Mouse (Mus musculus) ovary, postnatal 10 days (tissue): ENCODE data around the gene Tgfbr1.
"Not testable (repeated sequence)": the region's sequence is repeated elsewhere in the genome, so short reads cannot be mapped to it uniquely, and the experiment has no call there.

ENCODE experiments used
- DNase-seq: peaks from one replicate; pipeline ENCODE4 v3.0.0; 2022; ENCODE audit warnings: low spot score

Tgfbr1 gene

DNA sequence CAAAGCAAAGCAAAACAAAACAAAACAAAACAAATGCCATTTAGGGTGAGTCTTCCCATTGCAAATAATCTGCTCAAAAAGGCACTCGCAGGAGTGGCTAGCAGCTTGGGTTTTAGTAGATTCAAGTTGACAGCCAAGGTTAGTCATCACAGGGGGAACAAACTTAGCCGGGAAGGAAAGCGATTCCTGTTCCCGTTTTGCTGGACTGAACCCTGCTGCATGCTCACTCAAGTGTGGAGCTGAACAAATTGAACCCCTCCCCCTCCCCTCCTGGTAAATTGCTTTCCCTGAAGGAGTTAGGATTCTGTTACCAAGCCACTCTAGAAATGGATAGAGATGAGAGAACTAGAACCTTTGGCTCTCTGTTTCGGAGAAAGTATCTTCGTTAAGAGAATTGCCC is 3.3 kb upstream of the Tgfbr1 start:
- DNase-seq = no peak

DNA sequence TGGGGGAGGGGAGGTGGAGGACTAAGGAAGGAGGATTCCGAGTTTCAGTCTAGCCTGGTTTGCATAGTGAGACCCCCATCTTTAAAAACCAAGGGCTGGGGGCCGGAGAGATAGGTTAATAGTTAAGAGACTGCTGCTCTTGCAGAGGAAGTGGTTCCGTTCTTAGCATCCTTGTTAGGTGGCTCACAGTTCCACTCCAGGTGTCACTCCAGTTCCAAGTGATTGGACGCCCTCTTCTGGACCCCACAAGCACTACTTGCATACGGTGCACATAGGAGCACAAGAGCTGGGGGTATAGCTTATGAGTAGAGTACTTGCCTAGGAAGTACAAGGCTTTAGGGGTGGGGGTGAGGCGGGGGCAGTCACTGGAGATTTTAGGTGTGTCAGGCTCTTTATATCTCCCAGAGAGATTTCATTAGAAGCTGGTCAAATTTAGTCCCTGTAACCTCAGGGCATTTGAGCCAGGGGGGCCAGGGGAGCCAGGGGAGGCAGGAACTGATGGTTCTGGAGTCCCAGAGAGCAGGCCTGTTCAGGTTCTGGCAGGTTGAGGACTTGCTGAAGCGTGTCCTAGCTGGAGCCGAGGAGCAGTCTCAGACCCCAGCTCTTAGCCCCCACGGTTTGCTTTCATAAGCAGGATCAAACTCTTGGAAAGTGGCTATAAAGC is 1.5 kb upstream of the Tgfbr1 start:
- DNase-seq = no peak

DNA sequence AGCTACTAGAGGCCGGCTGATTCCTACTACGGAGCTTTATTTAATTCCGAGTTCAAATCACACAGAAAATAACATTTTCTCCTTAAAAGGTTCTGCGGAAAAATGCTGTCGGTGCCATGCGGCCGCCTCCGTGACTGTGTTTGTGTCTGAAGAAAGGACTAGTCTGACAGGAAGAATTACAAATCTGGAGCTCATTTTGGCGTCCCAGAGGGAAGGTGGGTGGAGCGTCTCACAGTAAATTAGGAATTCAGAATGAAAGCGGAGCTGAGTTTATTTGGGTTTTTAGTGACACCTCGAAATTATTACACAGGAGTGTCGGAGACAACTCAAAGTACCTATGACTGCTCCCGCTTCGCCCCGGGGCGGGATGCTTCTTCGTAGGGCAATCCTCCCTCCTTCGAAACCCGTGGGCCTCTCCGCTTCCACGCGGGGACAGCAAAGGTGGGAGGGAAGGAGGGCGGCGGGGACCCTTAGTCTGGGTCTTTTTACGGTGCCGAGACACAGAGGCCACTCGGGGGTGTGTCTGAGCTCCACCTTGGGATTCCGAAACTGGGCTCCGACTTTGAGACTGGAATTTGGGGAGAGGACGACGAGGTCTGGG is 861 bp upstream of the Tgfbr1 start:
- peak; percentile 42 for DNase-seq

DNA sequence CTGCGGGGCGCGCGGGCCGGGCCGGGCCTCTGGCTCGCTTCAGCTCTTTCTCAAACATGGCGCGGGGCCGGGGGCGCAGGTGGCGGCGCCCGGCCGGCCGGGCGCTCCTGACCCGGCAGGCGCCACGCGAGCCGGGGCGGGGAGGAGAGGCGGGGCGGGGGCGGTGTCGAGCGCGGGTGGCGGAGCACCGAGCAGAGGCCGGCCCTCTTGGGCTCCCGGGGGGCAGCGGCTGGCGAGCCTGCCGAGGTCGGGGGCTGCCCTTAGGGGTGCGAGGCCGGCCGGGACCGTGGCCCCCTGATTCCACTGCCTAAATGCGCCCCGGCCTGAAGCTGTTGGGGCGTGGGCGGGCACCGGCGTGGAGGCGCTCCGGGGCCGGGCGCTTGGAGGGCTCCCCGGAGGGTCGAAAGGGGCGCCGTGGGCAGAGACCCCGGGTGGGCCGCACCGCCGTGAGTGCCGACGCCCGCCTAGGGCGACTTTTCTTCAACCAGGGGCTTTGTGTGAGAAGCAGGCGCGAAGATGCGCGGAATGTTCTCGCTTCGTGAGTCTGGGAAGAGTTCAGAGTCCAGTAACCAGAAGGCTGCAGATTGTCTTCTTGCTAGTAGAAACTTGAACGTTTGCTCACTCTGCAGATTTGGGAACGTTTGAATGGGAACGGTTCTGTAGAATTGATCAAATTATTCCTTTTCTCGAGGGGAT is 542 bp downstream of the Tgfbr1 start:
- no peak for DNase-seq

DNA sequence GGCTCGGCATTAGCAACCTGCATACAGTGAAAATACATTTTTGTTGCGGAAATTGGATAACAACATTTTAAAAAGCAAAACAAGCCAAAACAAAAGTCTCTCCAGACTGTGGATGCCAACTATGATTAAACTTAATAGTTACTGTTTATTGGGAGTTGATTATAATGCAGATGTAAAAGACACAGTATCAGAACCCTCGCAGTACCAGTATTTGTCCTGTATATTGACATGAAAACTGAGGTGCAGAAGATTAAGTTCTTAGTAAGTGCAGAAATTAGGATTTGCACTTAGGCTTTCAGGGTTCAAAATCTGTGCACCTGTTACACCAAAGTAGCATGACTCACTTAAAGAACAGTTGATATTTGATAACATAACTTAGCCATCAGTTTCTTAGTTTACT is 1.3 kb downstream of the Tgfbr1 start:
- DNase-seq = no peak

DNA sequence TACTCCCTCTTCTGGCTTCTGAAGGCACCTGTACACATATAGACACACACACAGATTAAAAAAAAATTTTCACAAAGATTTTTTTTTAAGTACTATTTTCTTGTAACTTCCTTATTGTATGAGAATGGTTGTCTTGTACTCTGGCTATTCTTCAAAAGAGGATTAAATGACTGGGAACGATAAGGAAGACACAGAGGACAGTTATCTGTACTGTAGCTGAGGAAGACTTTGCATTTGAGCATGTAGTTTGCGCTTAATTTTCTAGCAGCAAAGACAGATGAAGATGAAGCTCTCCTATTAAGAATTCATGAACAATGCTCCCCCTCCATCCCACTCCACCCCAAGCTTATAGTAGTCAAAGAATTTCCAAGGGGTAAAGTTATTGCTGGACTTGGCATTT is 9.6 kb downstream of the Tgfbr1 start:
- no peak for DNase-seq

DNA sequence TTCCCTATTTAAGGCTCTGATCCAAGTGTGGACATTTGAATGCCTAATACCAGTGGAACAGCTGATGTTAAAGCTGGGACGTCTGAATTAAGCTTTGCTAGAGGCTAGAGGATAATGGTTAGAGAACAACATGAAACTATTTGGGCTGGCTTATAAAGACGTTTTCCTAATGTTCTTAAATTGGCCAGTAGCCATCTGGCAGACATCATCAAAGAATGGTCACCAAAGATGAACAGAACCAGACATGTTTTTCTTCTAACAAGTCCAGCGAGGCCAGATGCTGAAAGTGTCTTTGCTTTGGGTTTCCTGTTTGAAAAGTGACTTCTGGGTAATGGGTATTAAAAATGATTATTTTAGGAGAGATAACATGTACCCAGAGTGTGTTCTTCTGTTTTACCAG is 10.1 kb downstream of the Tgfbr1 start:
- no peak for DNase-seq

DNA sequence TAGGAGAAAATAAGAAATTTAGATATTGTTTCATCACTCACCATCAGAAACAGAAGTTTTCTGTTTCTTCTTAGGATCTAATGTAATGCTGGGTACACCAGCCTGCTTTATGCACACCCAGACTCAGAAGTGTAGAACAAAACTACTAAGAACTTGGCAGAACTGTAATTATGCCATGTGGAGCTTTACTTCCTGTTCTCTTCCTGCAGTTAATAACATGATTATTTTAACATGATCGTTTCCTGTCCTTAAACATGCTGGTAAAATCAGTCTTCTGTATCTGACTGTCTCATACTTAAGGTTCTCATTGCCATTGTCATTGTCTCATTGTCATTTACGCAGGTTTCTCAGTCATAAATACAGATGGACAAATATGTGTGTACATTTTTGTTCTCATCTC is 15.7 kb downstream of the Tgfbr1 start:
- DNase-seq = no peak

DNA sequence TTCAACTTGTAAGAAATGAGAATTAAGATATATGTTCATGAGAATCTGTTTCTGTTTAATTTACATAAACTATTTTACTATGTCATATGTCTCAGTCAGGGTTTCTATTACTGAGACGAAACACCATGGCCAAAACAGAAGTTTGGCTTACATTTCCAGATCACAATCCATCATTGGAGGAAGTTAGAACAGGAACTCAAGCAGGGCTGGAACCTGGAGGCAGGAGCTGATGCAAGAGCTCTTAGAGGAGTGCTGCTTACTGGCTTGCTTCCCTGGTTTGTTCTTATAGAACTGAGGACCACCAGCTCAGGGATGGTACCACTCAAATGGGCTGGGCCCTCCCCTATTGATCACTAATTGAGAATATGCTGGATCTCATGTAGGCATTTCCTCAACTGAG is 25.7 kb downstream of the Tgfbr1 start:
- no peak for DNase-seq

DNA sequence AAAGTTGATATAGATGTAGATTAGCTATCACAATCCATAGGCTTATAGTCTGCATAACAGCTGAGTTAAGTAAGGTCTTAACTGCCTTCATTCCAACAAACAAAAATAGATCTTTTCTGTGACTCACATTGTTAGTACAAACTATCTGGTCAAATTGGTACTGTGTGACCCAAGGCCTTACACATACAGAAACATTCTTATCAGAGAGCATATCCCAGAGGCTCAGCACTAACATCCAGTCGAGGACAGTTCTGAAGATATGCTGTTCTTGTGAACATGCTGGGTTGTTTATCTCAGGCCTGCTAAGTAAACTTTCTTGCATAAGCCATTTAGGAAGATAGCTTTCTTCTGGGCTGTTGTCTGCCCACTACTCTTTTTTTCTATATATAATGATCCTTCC is 29.4 kb downstream of the Tgfbr1 start:
- DNase-seq = no peak

DNA sequence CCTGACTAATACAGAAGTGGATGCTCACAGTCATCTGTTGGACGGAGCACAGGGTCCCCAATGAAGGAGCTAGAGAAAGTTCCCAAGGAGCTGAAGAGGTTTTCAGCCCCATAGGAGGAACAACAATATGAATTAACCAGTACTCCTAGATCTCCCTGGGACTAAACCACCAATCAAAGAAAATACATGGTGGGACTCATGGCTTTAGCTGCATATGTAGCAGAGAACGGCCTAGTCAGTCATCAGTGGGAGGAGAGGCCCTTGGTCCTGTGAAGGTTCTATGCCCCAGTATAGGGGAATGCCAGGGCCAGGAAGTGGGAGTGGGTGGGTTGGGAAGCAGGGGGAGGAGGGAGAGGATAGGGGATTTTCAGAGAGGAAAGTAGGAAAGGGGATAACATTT is 38.9 kb downstream of the Tgfbr1 start:
- DNase-seq = not testable (repeated sequence)

DNA sequence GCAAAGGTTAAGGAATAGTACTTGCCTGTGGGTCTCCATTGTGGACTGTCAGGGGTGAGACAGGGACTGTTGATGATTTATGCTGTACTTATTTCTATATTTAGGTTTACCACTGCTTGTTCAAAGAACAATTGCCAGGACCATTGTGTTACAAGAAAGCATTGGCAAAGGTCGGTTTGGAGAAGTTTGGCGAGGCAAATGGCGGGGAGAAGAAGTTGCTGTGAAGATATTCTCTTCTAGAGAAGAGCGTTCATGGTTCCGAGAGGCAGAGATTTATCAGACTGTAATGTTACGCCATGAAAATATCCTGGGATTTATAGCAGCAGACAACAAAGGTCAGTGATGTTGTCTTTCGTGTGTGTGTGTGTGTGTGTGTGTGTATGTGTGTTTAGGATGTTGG is 43.2 kb downstream of the Tgfbr1 start:
- DNase-seq = no peak

DNA sequence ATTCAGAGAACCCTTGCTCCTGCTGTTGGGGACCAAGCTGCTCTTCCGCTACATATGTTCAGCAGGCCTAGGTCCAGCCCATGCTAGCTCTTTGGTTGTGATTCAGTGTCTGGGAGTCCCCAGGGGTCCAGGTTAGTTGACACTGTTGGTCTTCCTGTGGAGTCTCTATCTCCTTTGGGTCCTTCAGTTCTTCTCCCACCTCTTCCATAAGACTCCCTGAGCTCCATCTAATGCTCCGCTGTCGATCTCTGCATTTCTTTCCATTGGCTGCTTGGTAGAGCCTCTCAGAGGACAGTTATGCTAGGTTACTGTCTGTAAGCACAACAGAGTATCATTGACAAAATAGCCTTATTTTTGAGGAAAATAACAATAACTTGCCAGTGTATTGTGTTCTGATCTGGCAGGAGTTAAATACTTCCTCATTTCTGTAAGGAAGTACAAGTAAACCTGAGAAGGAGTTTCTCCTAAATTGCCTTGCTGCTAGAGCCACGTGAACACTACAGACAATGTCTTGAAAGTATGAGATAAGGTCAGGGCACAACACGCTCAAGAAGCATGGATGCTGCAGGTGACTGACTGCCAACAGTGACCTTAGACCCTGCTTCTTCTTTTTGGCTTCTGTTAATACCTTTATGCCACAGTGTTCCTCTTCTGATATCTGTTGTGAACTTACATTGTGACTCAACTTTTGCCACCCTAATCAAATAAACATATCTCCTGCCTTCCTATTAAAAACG is 45.1 kb downstream of the Tgfbr1 start:
- no peak for DNase-seq

DNA sequence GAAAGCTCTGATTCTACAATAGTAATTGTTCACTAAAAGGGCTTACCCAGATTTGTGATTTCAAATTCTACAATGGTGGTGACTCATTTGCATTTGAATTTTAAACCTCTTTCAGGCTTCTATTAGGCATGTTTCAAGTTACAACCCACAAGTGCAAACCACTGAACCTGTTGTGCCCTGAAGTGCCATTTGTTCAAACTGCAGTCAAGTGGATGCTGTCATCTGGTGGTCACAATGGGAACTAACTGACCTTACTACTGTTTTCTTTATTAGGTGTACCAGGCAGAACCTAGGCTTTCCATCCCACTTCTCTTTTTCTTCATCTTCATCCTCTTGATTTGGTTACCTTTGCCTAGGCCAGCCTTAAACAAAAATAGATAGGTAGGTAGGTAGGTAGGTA is 46.8 kb downstream of the Tgfbr1 start:
- no peak for DNase-seq

DNA sequence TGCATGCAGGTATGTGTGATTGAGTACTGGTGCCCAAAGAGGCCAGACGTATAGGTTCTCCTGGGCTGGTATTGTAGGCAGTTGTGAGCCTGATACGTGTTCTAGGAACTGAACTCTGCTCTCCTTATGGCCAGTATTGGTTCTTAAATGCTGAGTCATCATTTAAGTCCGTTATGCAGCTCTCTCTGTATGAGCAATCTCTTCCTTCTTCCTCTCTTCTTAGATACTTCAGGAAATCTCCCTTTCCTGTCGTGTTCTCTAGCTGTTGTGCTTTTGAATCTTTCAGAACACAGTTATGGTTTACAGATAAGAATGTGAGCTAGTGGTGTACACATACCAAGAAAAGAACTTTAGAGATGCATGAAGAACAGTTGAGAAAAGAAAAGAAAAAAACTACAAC is 47.3 kb downstream of the Tgfbr1 start:
- no peak for DNase-seq

DNA sequence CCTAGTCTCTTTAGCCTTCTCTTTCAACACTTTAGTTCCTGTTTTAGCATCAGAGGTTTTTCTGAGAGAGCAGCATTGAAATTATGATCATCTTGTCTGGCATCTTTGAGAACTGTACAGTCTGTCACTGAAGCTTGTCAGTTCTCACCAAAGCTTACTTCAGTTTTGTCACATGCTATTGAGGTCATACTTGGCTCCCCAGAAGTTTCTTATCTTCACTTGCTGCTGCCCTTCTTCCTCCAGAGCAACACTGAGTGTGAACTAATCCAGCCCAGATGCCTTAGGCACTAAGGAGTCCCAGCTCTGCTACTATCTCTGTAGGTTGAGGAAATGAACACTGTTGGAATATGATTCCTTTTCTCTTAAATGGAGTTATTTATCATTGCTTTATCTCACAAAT is 49.2 kb downstream of the Tgfbr1 start:
- DNase-seq = no peak

DNA sequence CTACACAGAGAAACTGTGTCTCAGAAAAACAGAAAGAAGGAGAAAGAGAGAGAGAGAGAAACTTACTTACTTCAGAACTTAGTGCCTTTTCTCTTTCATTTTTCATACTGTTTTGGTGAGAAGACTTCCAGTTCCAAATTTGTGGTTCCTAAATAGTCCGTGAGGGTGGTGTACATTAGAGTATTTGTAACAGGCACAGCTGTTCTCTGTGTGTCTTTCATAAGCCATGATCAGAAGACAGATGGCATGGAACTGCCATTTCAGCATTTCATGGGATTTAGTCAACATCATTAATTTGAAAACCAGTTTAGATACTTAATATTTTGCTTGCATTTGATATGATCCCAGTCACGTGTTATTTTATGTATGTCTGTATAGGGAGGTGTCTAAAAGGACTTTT is 51.5 kb downstream of the Tgfbr1 start:
- no peak for DNase-seq

DNA sequence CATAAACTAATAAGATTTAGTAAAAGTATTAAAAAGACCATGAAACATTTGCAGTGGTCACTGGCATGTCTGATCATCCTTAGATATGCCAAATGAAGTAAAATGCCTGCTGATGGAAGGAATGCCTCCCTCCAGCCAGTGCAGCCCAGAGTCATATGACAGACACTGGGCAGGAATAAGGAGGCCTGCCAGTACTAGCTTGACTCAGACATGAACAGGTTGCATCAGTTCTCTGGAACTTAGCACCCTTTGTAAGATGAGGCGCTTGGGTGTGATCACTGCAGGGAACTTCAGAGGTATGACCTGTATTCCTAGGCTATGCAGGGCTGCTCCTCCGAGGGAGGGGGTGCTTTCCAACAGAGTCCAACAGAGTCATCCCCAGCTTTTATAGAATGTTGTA is 54.1 kb downstream of the Tgfbr1 start:
- no peak for DNase-seq

DNA sequence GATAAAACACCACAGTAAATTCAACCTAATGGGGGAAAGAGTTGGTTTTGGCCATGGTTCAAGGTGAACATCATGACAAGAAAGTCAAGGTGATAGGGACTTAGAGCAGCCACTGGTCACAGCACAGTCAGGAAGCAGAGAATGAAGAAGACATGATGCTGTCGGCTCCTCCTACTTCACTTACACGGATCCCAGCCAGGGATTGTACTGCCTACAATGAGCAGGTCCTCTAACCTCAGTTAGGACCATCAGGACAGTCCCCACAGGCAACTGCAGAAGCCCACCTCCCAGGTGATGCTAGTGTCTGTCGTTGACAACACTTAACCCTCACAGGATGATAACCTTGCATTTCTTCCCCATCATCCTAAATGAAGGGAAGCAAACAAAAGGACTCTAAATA is 64.8 kb downstream of the Tgfbr1 start:
- no peak for DNase-seq

DNA sequence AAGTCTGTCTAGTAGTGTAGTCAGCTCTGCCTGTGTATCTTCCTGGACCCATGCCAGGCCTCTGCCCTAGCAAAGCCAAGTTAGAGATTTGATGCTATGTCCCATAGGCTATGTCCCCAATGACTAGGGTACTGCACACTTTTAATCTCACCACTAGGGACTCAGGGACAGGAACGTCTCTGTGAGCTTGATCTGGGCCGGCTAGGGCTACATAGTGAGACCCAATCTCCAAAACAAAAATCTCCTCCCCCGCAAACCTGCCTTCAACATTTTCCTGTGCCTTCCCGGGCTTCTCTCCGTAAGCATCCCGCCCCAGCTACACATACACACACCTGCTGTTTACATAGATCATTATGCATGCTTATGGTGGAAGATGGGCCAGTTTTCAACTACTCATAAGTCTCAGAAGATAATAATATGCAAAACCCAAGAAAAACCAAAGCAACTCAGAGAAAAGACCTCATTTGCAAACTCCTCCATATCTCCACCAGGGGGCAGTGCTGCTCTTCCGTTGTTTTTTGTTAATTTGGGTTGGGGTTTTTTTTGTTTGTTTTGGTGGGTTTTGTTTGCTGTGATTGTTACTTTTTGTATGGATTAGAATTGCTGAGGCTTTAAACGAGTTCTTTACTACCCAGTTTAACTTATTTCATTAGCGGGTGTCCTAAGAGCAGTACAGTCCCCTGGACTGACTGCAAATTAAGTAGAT is 66.4 kb downstream of the Tgfbr1 start:
- DNase-seq = no peak

DNA sequence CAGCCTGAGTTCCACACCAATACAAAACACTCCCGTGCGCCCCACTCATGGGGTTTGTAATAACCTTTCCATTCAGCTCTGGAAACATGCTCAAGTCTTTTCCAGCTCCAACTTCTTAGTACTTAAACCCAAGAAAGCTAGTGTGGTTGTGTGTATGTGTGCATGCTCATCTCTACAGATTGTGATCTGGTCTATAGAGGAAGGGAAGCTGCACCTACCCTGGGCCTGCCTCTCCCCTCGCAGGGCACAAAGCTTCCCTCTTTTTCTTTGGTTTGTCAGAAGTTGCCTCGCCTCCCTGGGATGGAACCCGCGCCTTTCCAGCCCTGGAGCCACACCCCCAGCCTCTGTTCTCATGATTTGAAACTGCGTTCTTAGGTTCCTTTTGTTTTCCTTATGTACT is 67.2 kb downstream of the Tgfbr1 start:
- no peak for DNase-seq

DNA sequence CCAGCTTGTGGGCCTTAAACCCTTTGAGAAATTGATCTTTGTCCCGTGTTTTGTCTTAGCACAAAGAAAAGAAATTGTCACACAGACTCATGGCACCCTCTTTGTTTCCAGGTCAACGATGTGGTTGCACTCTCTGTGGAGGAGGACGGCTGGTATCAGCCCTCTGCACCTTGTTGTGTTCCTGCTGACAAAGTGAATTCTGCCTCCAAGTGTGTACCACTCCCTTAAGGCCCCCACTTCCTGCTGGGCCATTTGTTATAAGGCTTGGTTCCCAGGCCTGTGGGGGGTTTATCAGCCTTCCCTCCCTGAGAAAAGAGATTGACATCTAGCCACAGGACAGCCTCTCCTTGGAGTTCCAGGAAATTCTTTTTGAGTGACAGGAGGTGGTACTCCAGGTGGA is 69.2 kb downstream of the Tgfbr1 start:
- no peak for DNase-seq
